Mouse (Mus musculus): ENCODE results near the gene Ccnl1. TPM values are rescaled to one million over a fixed set of nuclear protein-coding genes. Genes with fewer than 3 reads are reported as not detected.
A peak's percentile ranks its signal among the peaks of the same experiment; 100 is the strongest.

Ccnl1 gene
- polyA plus RNA-seq, 1 experiment from 2014 or later, result 64.7 TPM

- Histone ChIP-seq H3K9ac (ENCODE audit: low read depth, low read length) (no peak overlapping the region), H3K9me3 (replicated peaks; ENCODE audit: control insufficient read depth, low read length, poor library complexity, severe bottlenecking) (no peaks in the 10 kb centered on the region), H3K4me1 (ENCODE audit: control insufficient read depth, insufficient read depth, low read length) (peaks cover 11% of the 10 kb centered on the region; the same call in 1 of the 2 replicates), H3K4me2 (ENCODE audit: low read length) (peak overlapping the region; percentile 44), H3K4me3 (ENCODE audit: low read depth, low read length) (no peak overlapping the region), H3K27me3 (ENCODE audit: control insufficient read depth, insufficient read depth, low read depth, low read length) (no peaks in the 10 kb centered on the region), H3K27ac (ENCODE audit: low read length) (no peak overlapping the region), H3K36me3 (ENCODE audit: control insufficient read depth, insufficient read depth, low read length) (no peaks in the 10 kb centered on the region)
- ATAC-seq, result peak; percentile 70
- WGBS, result 19% methylated on average over 20 of the region's 20 CpGs
Measured at GRCm38 (mm10) chr3:65929821-65930633, 28.0 kb downstream of the Ccnl1 start.

- no peak overlapping the region for H3K27ac ChIP-seq (ENCODE audit: low read length)
- H3K9ac ChIP-seq (ENCODE audit: low read depth, low read length), result no peak overlapping the region; the same call in 1 of the 2 replicates
- peak; percentile 76 for ATAC-seq
- no peaks in the 10 kb centered on the region for H3K9me3 ChIP-seq (replicated peaks; ENCODE audit: control insufficient read depth, low read length, poor library complexity, severe bottlenecking)
- peak overlapping the region; percentile 44 for H3K4me2 ChIP-seq (ENCODE audit: low read length)
- WGBS, result 3% methylated on average over 10 of the region's 10 CpGs
- H3K4me1 ChIP-seq (ENCODE audit: control insufficient read depth, insufficient read depth, low read length), result peaks cover 11% of the 10 kb centered on the region; the same call in 1 of the 2 replicates
- no peaks in the 10 kb centered on the region for H3K36me3 ChIP-seq (ENCODE audit: control insufficient read depth, insufficient read depth, low read length)
- no peak overlapping the region for H3K4me3 ChIP-seq (ENCODE audit: low read depth, low read length)
- no peaks in the 10 kb centered on the region for H3K27me3 ChIP-seq (ENCODE audit: control insufficient read depth, insufficient read depth, low read depth, low read length)
Measured at GRCm38 (mm10) chr3:65929304-65929783, 28.7 kb downstream of the Ccnl1 start.

GRCm38 (mm10) chr3:65928614-65929272, 29.3 kb downstream of the Ccnl1 start:
- no peaks in the 10 kb centered on the region for H3K27me3 ChIP-seq (ENCODE audit: control insufficient read depth, insufficient read depth, low read depth, low read length)
- H3K36me3 ChIP-seq (ENCODE audit: control insufficient read depth, insufficient read depth, low read length), result no peaks in the 10 kb centered on the region
- H3K9ac ChIP-seq (ENCODE audit: low read depth, low read length), result no peak overlapping the region
- peak overlapping the region; percentile 44 for H3K4me2 ChIP-seq (ENCODE audit: low read length)
- H3K27ac ChIP-seq (ENCODE audit: low read length), result no peak overlapping the region
- peaks cover 11% of the 10 kb centered on the region; the same call in 1 of the 2 replicates for H3K4me1 ChIP-seq (ENCODE audit: control insufficient read depth, insufficient read depth, low read length)
- no peaks in the 10 kb centered on the region for H3K9me3 ChIP-seq (replicated peaks; ENCODE audit: control insufficient read depth, low read length, poor library complexity, severe bottlenecking)
- WGBS, result 24% methylated on average over 4 of the region's 4 CpGs
- ATAC-seq, result peak; percentile 37
- no peak overlapping the region for H3K4me3 ChIP-seq (ENCODE audit: low read depth, low read length)

GRCm38 (mm10) chr3:65927685-65928084, 30.4 kb downstream of the Ccnl1 start:
- H3K27ac ChIP-seq (ENCODE audit: low read length), result no peak overlapping the region
- no peak for ATAC-seq
- H3K9me3 ChIP-seq (replicated peaks; ENCODE audit: control insufficient read depth, low read length, poor library complexity, severe bottlenecking), result no peaks in the 10 kb centered on the region
- no peak overlapping the region for H3K4me2 ChIP-seq (ENCODE audit: low read length)
- H3K4me3 ChIP-seq (ENCODE audit: low read depth, low read length), result no peak overlapping the region
- WGBS, result 68% methylated on average over 7 of the region's 7 CpGs
- H3K36me3 ChIP-seq (ENCODE audit: control insufficient read depth, insufficient read depth, low read length), result no peaks in the 10 kb centered on the region
- peaks cover 11% of the 10 kb centered on the region; the same call in 1 of the 2 replicates for H3K4me1 ChIP-seq (ENCODE audit: control insufficient read depth, insufficient read depth, low read length)
- no peaks in the 10 kb centered on the region for H3K27me3 ChIP-seq (ENCODE audit: control insufficient read depth, insufficient read depth, low read depth, low read length)
- H3K9ac ChIP-seq (ENCODE audit: low read depth, low read length), result no peak overlapping the region

GRCm38 (mm10) chr3:65927101-65927501, 30.9 kb downstream of the Ccnl1 start:
- Histone ChIP-seq H3K4me2 (ENCODE audit: low read length) (no peak overlapping the region), H3K27ac (ENCODE audit: low read length) (no peak overlapping the region), H3K4me1 (ENCODE audit: control insufficient read depth, insufficient read depth, low read length) (peaks cover 11% of the 10 kb centered on the region; the same call in 1 of the 2 replicates), H3K9ac (ENCODE audit: low read depth, low read length) (no peak overlapping the region), H3K27me3 (ENCODE audit: control insufficient read depth, insufficient read depth, low read depth, low read length) (no peaks in the 10 kb centered on the region), H3K9me3 (replicated peaks; ENCODE audit: control insufficient read depth, low read length, poor library complexity, severe bottlenecking) (no peaks in the 10 kb centered on the region), H3K36me3 (ENCODE audit: control insufficient read depth, insufficient read depth, low read length) (no peaks in the 10 kb centered on the region), H3K4me3 (ENCODE audit: low read depth, low read length) (no peak overlapping the region)
- WGBS, result 83% methylated on average over 4 of the region's 4 CpGs
- ATAC-seq, result no peak

- ATAC-seq, result no peak
- H3K9ac ChIP-seq (ENCODE audit: low read depth, low read length), result no peak overlapping the region
- H3K27me3 ChIP-seq (ENCODE audit: control insufficient read depth, insufficient read depth, low read depth, low read length), result no peaks in the 10 kb centered on the region
- no peak overlapping the region for H3K27ac ChIP-seq (ENCODE audit: low read length)
- peaks cover 11% of the 10 kb centered on the region; the same call in 1 of the 2 replicates for H3K4me1 ChIP-seq (ENCODE audit: control insufficient read depth, insufficient read depth, low read length)
- no peaks in the 10 kb centered on the region for H3K36me3 ChIP-seq (ENCODE audit: control insufficient read depth, insufficient read depth, low read length)
- no peak overlapping the region for H3K4me2 ChIP-seq (ENCODE audit: low read length)
- H3K9me3 ChIP-seq (replicated peaks; ENCODE audit: control insufficient read depth, low read length, poor library complexity, severe bottlenecking), result no peaks in the 10 kb centered on the region
- 84% methylated on average over 5 of the region's 5 CpGs for WGBS
- no peak overlapping the region for H3K4me3 ChIP-seq (ENCODE audit: low read depth, low read length)
Measured at GRCm38 (mm10) chr3:65926426-65926825, 31.6 kb downstream of the Ccnl1 start.

- 78% methylated on average over 5 of the region's 5 CpGs for WGBS
- no peak overlapping the region for H3K9ac ChIP-seq (ENCODE audit: low read depth, low read length)
- no peak for ATAC-seq
- no peaks in the 10 kb centered on the region for H3K27me3 ChIP-seq (ENCODE audit: control insufficient read depth, insufficient read depth, low read depth, low read length)
- no peaks in the 10 kb centered on the region for H3K36me3 ChIP-seq (ENCODE audit: control insufficient read depth, insufficient read depth, low read length)
- no peak overlapping the region for H3K27ac ChIP-seq (ENCODE audit: low read length)
- no peak overlapping the region for H3K4me3 ChIP-seq (ENCODE audit: low read depth, low read length)
- no peaks in the 10 kb centered on the region for H3K9me3 ChIP-seq (replicated peaks; ENCODE audit: control insufficient read depth, low read length, poor library complexity, severe bottlenecking)
- H3K4me2 ChIP-seq (ENCODE audit: low read length), result no peak overlapping the region
- H3K4me1 ChIP-seq (ENCODE audit: control insufficient read depth, insufficient read depth, low read length), result peaks cover 11% of the 10 kb centered on the region; the same call in 1 of the 2 replicates
Measured at GRCm38 (mm10) chr3:65925058-65925740, 32.9 kb downstream of the Ccnl1 start.

- H3K9ac ChIP-seq (ENCODE audit: low read depth, low read length), result no peak overlapping the region
- no peaks in the 10 kb centered on the region for H3K27me3 ChIP-seq (ENCODE audit: control insufficient read depth, insufficient read depth, low read depth, low read length)
- H3K4me1 ChIP-seq (ENCODE audit: control insufficient read depth, insufficient read depth, low read length), result no peaks in the 10 kb centered on the region
- H3K4me2 ChIP-seq (ENCODE audit: low read length), result no peak overlapping the region
- 67% methylated on average over 6 of the region's 6 CpGs for WGBS
- H3K36me3 ChIP-seq (ENCODE audit: control insufficient read depth, insufficient read depth, low read length), result no peaks in the 10 kb centered on the region
- H3K9me3 ChIP-seq (replicated peaks; ENCODE audit: control insufficient read depth, low read length, poor library complexity, severe bottlenecking), result no peaks in the 10 kb centered on the region
- no peak overlapping the region for H3K27ac ChIP-seq (ENCODE audit: low read length)
- no peak overlapping the region for H3K4me3 ChIP-seq (ENCODE audit: low read depth, low read length)
- ATAC-seq, result no peak
Measured at GRCm38 (mm10) chr3:65922420-65922819, 35.6 kb downstream of the Ccnl1 start.

All from midbrain, embryonic 16.5 days (tissue).